Mouse (Mus musculus): Measurements from ENCODE around the gene Vwa8.

DNA sequence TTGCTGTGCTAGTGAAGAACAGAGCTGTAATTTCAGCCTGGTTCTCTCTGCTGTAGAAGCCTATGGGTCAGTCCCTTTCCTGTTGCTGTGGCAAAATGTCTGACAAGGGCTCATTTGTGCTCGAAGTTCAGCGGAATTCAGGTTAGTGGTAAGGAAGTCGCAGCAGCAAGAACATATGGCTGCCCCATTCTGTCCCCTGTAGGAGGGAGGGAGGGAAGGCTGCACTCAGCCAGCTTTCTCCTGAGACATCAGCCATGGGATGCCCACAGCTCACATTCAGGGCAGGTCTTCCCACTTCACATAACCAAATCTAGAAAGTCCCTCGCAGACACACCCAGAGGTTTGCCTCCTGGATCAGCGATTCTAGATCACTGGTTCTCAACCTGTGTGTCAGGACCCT, 277.3 kb downstream of the Vwa8 start:
- no peak for TF ChIP-seq POLR2A (IDR thresholded peaks at IDR 0.05; ENCODE audit: borderline replicate concordance, extremely low read depth, insufficient read depth, insufficient read length, poor library complexity, severe bottlenecking)
- TF ChIP-seq CTCF (IDR thresholded peaks at IDR 0.05; ENCODE audit: borderline replicate concordance, extremely low read depth, insufficient read depth, insufficient read length) = no peak

Data from brain, embryonic 14.5 days (tissue).